15 mouse cellular contexts compared by ENCODE assay signal in genomic region chr19:38091512-38091985, GRCm38 (mm10). TPM values are rescaled to one million over a fixed set of nuclear protein-coding genes. Genes with fewer than 3 reads are reported as not detected.
A peak's percentile ranks its signal among the peaks of the same experiment; 100 is the strongest.
DNase-seq lines count a peak whose midpoint lies in the region; ATAC-seq and TF ChIP-seq lines count a peak whose summit lies in the region.
"Had no signal": no experiment of that assay in that cellular context is flagged by ENCODE, and none has a peak within 500 bp of the region (broad histone marks: within the 10 kb centered on the region; RNA-seq: fewer than 3 reads in every experiment).

No protein-coding gene starts in this region.

- no peaks in the 10 kb centered on the region for H3K36me3 ChIP-seq in liver, embryonic 13.5 days
- no peaks in the 10 kb centered on the region for H3K36me3 ChIP-seq in CH12.LX (replicated peaks in 1 of 2; ENCODE audit: control insufficient read depth in 1 of 2, insufficient read depth in 1 of 2, low read length in 1 of 2)
- H3K36me3 ChIP-seq: hindbrain, embryonic 10.5 days had no signal

- no peak overlapping the region for H3K9ac ChIP-seq in liver, embryonic 13.5 days
- no peak overlapping the region for H3K9ac ChIP-seq in CH12.LX (ENCODE audit: insufficient read depth, low read depth)

- H3K27me3 ChIP-seq in liver, embryonic 13.5 days: peaks cover 16% of the 10 kb centered on the region
- no peaks in the 10 kb centered on the region for H3K27me3 ChIP-seq in CH12.LX (replicated peaks)

- 36% methylated on average over 4 of the region's 4 CpGs for WGBS in liver, embryonic 13.5 days (ENCODE audit: insufficient replicate concordance)

- peak; percentile 18; the same call in 1 of the 2 replicates for ATAC-seq in liver, embryonic 13.5 days (ENCODE audit: low read depth)

- in situ Hi-C loops in CH12.LX (cut with MboI; ENCODE audit: low pct_ligation_motif_present, low pct_unique_long_range_greater_than_20kb, low sequenced_read_pairs): no loop called here

- dilution Hi-C loops in CH12.LX (cut with MboI; ENCODE audit: extremely low pct_ligation_motif_present, extremely low pct_unique_long_range_greater_than_20kb, low sequenced_read_pairs): no loop called here

- H3K79me2 ChIP-seq in CH12.LX (replicated peaks; ENCODE audit: control insufficient read depth, extremely low read depth, insufficient read depth, poor library complexity, severe bottlenecking): no peaks in the 10 kb centered on the region

- no peak overlapping the region for H3K27ac ChIP-seq in liver, embryonic 13.5 days
- H3K27ac ChIP-seq in CH12.LX (ENCODE audit: insufficient read depth, low read depth): no peak overlapping the region
- H3K27ac ChIP-seq: hindbrain, embryonic 10.5 days had no signal

- 0 out of 2 replicates have a peak, but pooled peaks cover 6% of the 10 kb centered on the region for H3K4me1 ChIP-seq in liver, embryonic 13.5 days (replicated peaks)
- peaks cover 11 to 27% of the 10 kb centered on the region in 2 experiments for H3K4me1 ChIP-seq in CH12.LX (ENCODE audit: control insufficient read depth in 1 of 2, insufficient read depth in 2 of 2)

- DNase-seq in liver, embryonic 13.5 days: no peak
- DNase-seq in liver (no peak), CH12.LX (ENCODE audit: extremely low read depth) (peak; percentile 46)
- DNase-seq in forelimb bud, embryonic 11.5 days (ENCODE audit: low read depth, low spot score): peak; percentile 53
- DNase-seq in mesoderm, embryonic 11.5 days (ENCODE audit: low read depth, low spot score): peak; percentile 66
- no peak for DNase-seq in heart, adult 8-10 months (ENCODE audit: low spot score)
- DNase-seq in frontal cortex, postnatal 25 days (ENCODE audit: low spot score in 2 of 2): no peak
- DNase-seq: adrenal gland, adult 8-10 months; gastrocnemius, postnatal 10 days; kidney, postnatal 14 days; right cerebral cortex, postnatal 25 days; thymus, postnatal 4 days had no signal

- TF ChIP-seq EP300 in CH12.LX (IDR thresholded peaks at IDR 0.05; ENCODE audit: low read length): no peak

- no peak overlapping the region for H3K4me2 ChIP-seq in liver, embryonic 13.5 days
- H3K4me2 ChIP-seq in CH12.LX (ENCODE audit: insufficient read depth, low read depth, poor library complexity, severe bottlenecking): no peak overlapping the region
- H3K4me2 ChIP-seq: heart, embryonic 11.5 days had no signal

- no peak for TF ChIP-seq POLR2A in CH12.LX (IDR thresholded peaks at IDR 0.05; ENCODE audit: low read depth, low read length)

- TF ChIP-seq RAD21 in CH12.LX (IDR thresholded peaks at IDR 0.05; ENCODE audit: low read depth, low read length): no peak

- no peak for TF ChIP-seq CTCF in CH12.LX (conservative IDR thresholded peaks at IDR 0.05 in 1 of 2, IDR thresholded peaks at IDR 0.05 in 1 of 2; ENCODE audit: low read depth in 2 of 2, low read length in 2 of 2)

- no peak overlapping the region for H3K4me3 ChIP-seq in liver, embryonic 13.5 days (replicated peaks)
- no peak overlapping the region for H3K4me3 ChIP-seq in CH12.LX (replicated peaks in 1 of 3; ENCODE audit: low read depth in 2 of 3, low read length in 2 of 3, poor library complexity in 1 of 3)
- H3K4me3 ChIP-seq: hindbrain, embryonic 10.5 days had no signal

- no peaks in the 10 kb centered on the region for H3K9me3 ChIP-seq in liver, embryonic 13.5 days (replicated peaks)
- no peaks in the 10 kb centered on the region for H3K9me3 ChIP-seq in CH12.LX (replicated peaks; ENCODE audit: low read length)
- H3K9me3 ChIP-seq: hindbrain, embryonic 10.5 days had no signal

TF ChIP-seq in CH12.LX, 34 proteins besides CTCF, POLR2A, EP300 and RAD21:
- TF ChIP-seq MYC (IDR thresholded peaks at IDR 0.05; ENCODE audit: low read depth, low read length) (no peak), BHLHE40 (IDR thresholded peaks at IDR 0.05; ENCODE audit: low read depth, low read length) (0 out of 2 replicates have a peak, but pooled peaks have one; percentile 15)

RNA-seq across cellular contexts. Expression of gene Ffar4, which starts 5.3 kb away (rescaled TPM):
- 0.12 and 0.17 TPM in 2 replicates for polyA plus RNA-seq in liver, embryonic 13.5 days (2015; fragmentation: Nextera tagmentation; extraction: Ambion mirVana)
- total RNA-seq in CH12.LX (2012; rRNA removed): not detected in 2 replicates
- not detected in 2 replicates for total RNA-seq in CH12.LX (2014; rRNA removed)
- not detected in 2 replicates for polyA plus RNA-seq in CH12.LX (2012; ENCODE audit: insufficient read length, low read depth)
- total RNA-seq in heart, adult 8-10 months (2022): not detected
- polyA plus RNA-seq: cortical plate, adult 2 months; heart, embryonic 11.5 days had no signal

RNA-seq across cellular contexts. Expression of gene Rbp4, which starts 33.5 kb away (rescaled TPM):
- polyA plus RNA-seq in liver, embryonic 13.5 days (2015; fragmentation: Nextera tagmentation; extraction: Ambion mirVana): 1,559 and 1,745 TPM in 2 replicates
- 0.13 TPM in 1 of 2 replicates, not detected in the other for total RNA-seq in CH12.LX (2012; rRNA removed)
- total RNA-seq in CH12.LX (2014; rRNA removed): not detected in 2 replicates
- not detected in 2 replicates for polyA plus RNA-seq in CH12.LX (2012; ENCODE audit: insufficient read length, low read depth)
- 1 to 10 TPM; 1.9 to 2.4 (median 2.2) TPM for total RNA-seq in heart, adult 8-10 months (2022)

RNA-seq across cellular contexts. Expression of gene Cep55, which starts 36.7 kb away (rescaled TPM):
- 6.3 and 7.5 TPM in 2 replicates for polyA plus RNA-seq in liver, embryonic 13.5 days (2015; fragmentation: Nextera tagmentation; extraction: Ambion mirVana)
- total RNA-seq in CH12.LX (2012; rRNA removed) (29.6 and 33.0 TPM in 2 replicates), CH12.LX (2014; rRNA removed) (76.2 and 90.8 TPM in 2 replicates)
- 64.2 and 70.4 TPM in 2 replicates for polyA plus RNA-seq in CH12.LX (2012; ENCODE audit: insufficient read length, low read depth)
- under 1 TPM in 3 of 4 experiments, not detected in 1; 0.24 to 0.63 (median 0.25) TPM for total RNA-seq in heart, adult 8-10 months (2022)

RNA-seq across cellular contexts. Expression of gene Pde6c, which starts 41.0 kb away (rescaled TPM):
- polyA plus RNA-seq in liver, embryonic 13.5 days (2015; fragmentation: Nextera tagmentation; extraction: Ambion mirVana): 4.0 and 4.9 TPM in 2 replicates
- total RNA-seq in CH12.LX (2012; rRNA removed): not detected in 2 replicates
- not detected in 2 replicates for total RNA-seq in CH12.LX (2014; rRNA removed)
- not detected in 2 replicates for polyA plus RNA-seq in CH12.LX (2012; ENCODE audit: insufficient read length, low read depth)
- total RNA-seq in heart, adult 8-10 months (2022): not detected
- total RNA-seq: adrenal gland, adult 8-10 months; gastrocnemius, postnatal 10 days had no signal
- polyA plus RNA-seq: hindbrain, embryonic 10.5 days had no signal

RNA-seq across cellular contexts. Expression of gene Myof, which starts 48.2 kb away (rescaled TPM):
- 1.0 and 1.2 TPM in 2 replicates for polyA plus RNA-seq in liver, embryonic 13.5 days (2015; fragmentation: Nextera tagmentation; extraction: Ambion mirVana)
- total RNA-seq in CH12.LX (2012; rRNA removed) (0.29 and 0.30 TPM in 2 replicates), CH12.LX (2014; rRNA removed) (0.49 and 0.59 TPM in 2 replicates)
- 3.9 and 4.1 TPM in 2 replicates for polyA plus RNA-seq in CH12.LX (2012; ENCODE audit: insufficient read length, low read depth)
- total RNA-seq in heart, adult 8-10 months (2022): 1 to 10 TPM; 6.2 to 9.0 (median 7.7) TPM

Comparison
In these comparisons a context has a peak if more than half of its experiments do, and no peak if none do; other contexts are left out.
1. DNase-seq: peak in CH12.LX (single experiment), forelimb bud, embryonic 11.5 days (single experiment) and mesoderm, embryonic 11.5 days (single experiment); none in liver, embryonic 13.5 days (single experiment), liver (single experiment), heart, adult 8-10 months (single experiment) and frontal cortex, postnatal 25 days (0 of 2).
2. RNA of gene Cep55, which starts 36.7 kb away (total RNA-seq): 29.6 to 90.8 TPM in CH12.LX; 0.24 to 0.63 TPM in heart, adult 8-10 months; every median in the first group is over 10 times any median in the second.